Mouse (Mus musculus) liver, adult (tissue): ENCODE measurements around the gene Eif2ak3.

Experiments
- GATA4 ChIP-seq: IDR thresholded peaks from 2 replicates; pipeline ENCODE4 v1.6.1; 2014; ENCODE audit warnings: mild to moderate bottlenecking, low read length; ENCODE audit not compliant: insufficient replicate concordance

The Eif2ak3 gene

GRCm38 (mm10) chr6:70864285-70864684, 20.0 kb downstream of the Eif2ak3 start:
- no peak for TF ChIP-seq GATA4

- TF ChIP-seq GATA4 = no peak
These were observed 22.4 kb downstream of the Eif2ak3 start for GRCm38 (mm10) chr6:70866761-70867160.

- TF ChIP-seq GATA4 = no peak
These were observed 23.0 kb downstream of the Eif2ak3 start for GRCm38 (mm10) chr6:70867297-70867696.

GRCm38 (mm10) chr6:70871511-70871980, 27.2 kb downstream of the Eif2ak3 start:
- no peak for TF ChIP-seq GATA4

- TF ChIP-seq GATA4 = no peak
These were observed 27.8 kb downstream of the Eif2ak3 start for GRCm38 (mm10) chr6:70872128-70872527.

GRCm38 (mm10) chr6:70872570-70872969, 28.3 kb downstream of the Eif2ak3 start:
- no peak for TF ChIP-seq GATA4

GRCm38 (mm10) chr6:70874035-70874775, 29.9 kb downstream of the Eif2ak3 start:
- no peak for TF ChIP-seq GATA4

- TF ChIP-seq GATA4 = no peak
These were observed 30.7 kb downstream of the Eif2ak3 start for GRCm38 (mm10) chr6:70875017-70875416.

GRCm38 (mm10) chr6:70880714-70881304, 36.5 kb downstream of the Eif2ak3 start:
- no peak for TF ChIP-seq GATA4

- no peak for TF ChIP-seq GATA4
These were observed 43.7 kb downstream of the Eif2ak3 start for GRCm38 (mm10) chr6:70887993-70888392.

GRCm38 (mm10) chr6:70898166-70898565, 53.9 kb downstream of the Eif2ak3 start:
- no peak for TF ChIP-seq GATA4

- TF ChIP-seq GATA4 = no peak
These were observed 55.3 kb downstream of the Eif2ak3 start for GRCm38 (mm10) chr6:70899594-70900003.

- no peak for TF ChIP-seq GATA4
These were observed 59.4 kb downstream of the Eif2ak3 start for GRCm38 (mm10) chr6:70903689-70904088.

- TF ChIP-seq GATA4 = no peak
These were observed 65.3 kb downstream of the Eif2ak3 start for GRCm38 (mm10) chr6:70909572-70909971.

- no peak for TF ChIP-seq GATA4
These were observed 66.0 kb downstream of the Eif2ak3 start for GRCm38 (mm10) chr6:70910285-70910684.

- TF ChIP-seq GATA4 = no peak
These were observed 67.5 kb downstream of the Eif2ak3 start for GRCm38 (mm10) chr6:70911668-70912395.
